Mouse (Mus musculus) liver, postnatal 0 days (tissue): ENCODE data around the gene Ndufa3.

ENCODE experiments used
- CTCF ChIP-seq: sonication (generic); IDR thresholded peaks from 2 replicates; pipeline ENCODE4 v1.5.1; 2016; ENCODE audit warnings: antibody characterized with exemption, low read depth
- EP300 ChIP-seq: IDR thresholded peaks from 2 replicates; pipeline ENCODE4 v1.6.1; 2016; ENCODE audit warnings: antibody characterized with exemption, low read depth, mild to moderate bottlenecking

GRCm38 (mm10) chr7:3610437-3610836, 6.7 kb upstream of the Ndufa3 start:
- no peak for TF ChIP-seq CTCF
- TF ChIP-seq EP300: no peak
